Mouse (Mus musculus): ENCODE measurements around the gene Mthfd1. TPM values are rescaled to one million over a fixed set of nuclear protein-coding genes. Genes with fewer than 3 reads are reported as not detected.

The Mthfd1 gene
- total and polyA plus RNA-seq, 3 experiments = 208 to 231 TPM; not detected in 1

- Histone ChIP-seq H3K9ac (ENCODE audit: control insufficient read depth, low read depth, low read length, poor library complexity, severe bottlenecking) (peak overlapping the region; percentile 76), H3K27me3 (ENCODE audit: control insufficient read depth in 1 of 2, insufficient read depth in 2 of 2, low read length in 2 of 2) (no peaks in the 10 kb centered on the region), H3K79me2 (ENCODE audit: control insufficient read depth, insufficient read depth, low read length, poor library complexity) (peaks cover 30% of the 10 kb centered on the region), H3K27ac (ENCODE audit: control insufficient read depth, low read depth, low read length) (peak overlapping the region; percentile 86), H3K4me1 (ENCODE audit: control insufficient read depth in 1 of 2, insufficient read depth in 2 of 2, low read length in 2 of 2) (peaks cover 5 to 16% of the 10 kb centered on the region in 2 experiments; a peak in 3 of 4 replicates), H3K4me3 (ENCODE audit: control insufficient read depth in 1 of 2, insufficient read depth in 1 of 2, low read depth in 2 of 2, low read length in 2 of 2) (peak overlapping the region; percentile 65 to 85), H3K9me3 (replicated peaks; ENCODE audit: insufficient read depth, low read length) (no peaks in the 10 kb centered on the region), H3K36me3 (ENCODE audit: control insufficient read depth in 1 of 2, insufficient read depth in 2 of 2, low read length in 2 of 2) (peaks cover 1 to 21% of the 10 kb centered on the region in 2 experiments; a peak in 3 of 4 replicates)
- TF ChIP-seq ELF1 (IDR thresholded peaks at IDR 0.05; ENCODE audit: low read depth, low read length) = no peak
- no peak for TF ChIP-seq MYB (IDR thresholded peaks at IDR 0.05; ENCODE audit: low read depth, low read length)
- peak; percentile 12; the same call in 1 of the 2 replicates for TF ChIP-seq SIN3A (IDR thresholded peaks at IDR 0.05; ENCODE audit: low read length)
- TF ChIP-seq CTCF (IDR thresholded peaks at IDR 0.05 in 2 of 3, conservative IDR thresholded peaks at IDR 0.05 in 1 of 3; ENCODE audit: control insufficient read depth in 1 of 3, insufficient read depth in 1 of 3, low read depth in 2 of 3, low read length in 3 of 3, poor library complexity in 1 of 3, severe bottlenecking in 1 of 3) = no peak
- peak; percentile 48 for DNase-seq (ENCODE audit: low read depth, low spot score)
Measured at GRCm38 (mm10) chr12:76253591-76253990, 1.5 kb upstream of the Mthfd1 start.

- no peaks in the 10 kb centered on the region for H3K27me3 ChIP-seq (ENCODE audit: control insufficient read depth in 1 of 2, insufficient read depth in 2 of 2, low read length in 2 of 2)
- peak overlapping the region; percentile 76 for H3K9ac ChIP-seq (ENCODE audit: control insufficient read depth, low read depth, low read length, poor library complexity, severe bottlenecking)
- H3K9me3 ChIP-seq (replicated peaks; ENCODE audit: insufficient read depth, low read length) = no peaks in the 10 kb centered on the region
- H3K4me1 ChIP-seq (ENCODE audit: control insufficient read depth in 1 of 2, insufficient read depth in 2 of 2, low read length in 2 of 2) = peaks cover 9 to 17% of the 10 kb centered on the region in 2 experiments
- peak overlapping the region; percentile 65 to 85 for H3K4me3 ChIP-seq (ENCODE audit: control insufficient read depth in 1 of 2, insufficient read depth in 1 of 2, low read depth in 2 of 2, low read length in 2 of 2)
- peak; percentile 48 for DNase-seq (ENCODE audit: low read depth, low spot score)
- peaks cover 34% of the 10 kb centered on the region for H3K79me2 ChIP-seq (ENCODE audit: control insufficient read depth, insufficient read depth, low read length, poor library complexity)
- peak overlapping the region; percentile 86 for H3K27ac ChIP-seq (ENCODE audit: control insufficient read depth, low read depth, low read length)
- peaks cover 2 to 25% of the 10 kb centered on the region in 2 experiments; a peak in 3 of 4 replicates for H3K36me3 ChIP-seq (ENCODE audit: control insufficient read depth in 1 of 2, insufficient read depth in 2 of 2, low read length in 2 of 2)
- TF ChIP-seq MEF2A (IDR thresholded peaks at IDR 0.05; ENCODE audit: extremely low read depth, insufficient replicate concordance, low read depth, low read length, poor library complexity, severe bottlenecking) (no peak), USF1 (IDR thresholded peaks at IDR 0.05; ENCODE audit: low read depth, low read length) (no peak), BHLHE40 (IDR thresholded peaks at IDR 0.05; ENCODE audit: borderline replicate concordance, low read depth, low read length) (no peak), ZC3H11A (IDR thresholded peaks at IDR 0.05; ENCODE audit: low read depth, low read length) (no peak), MAX (IDR thresholded peaks at IDR 0.05; ENCODE audit: low read length) (no peak), USF2 (IDR thresholded peaks at IDR 0.05; ENCODE audit: borderline replicate concordance in 1 of 2, insufficient read depth in 1 of 2, low read depth in 1 of 2, low read length in 2 of 2) (no peak), HCFC1 (IDR thresholded peaks at IDR 0.05; ENCODE audit: low read depth, low read length) (no peak), MAZ (IDR thresholded peaks at IDR 0.05; ENCODE audit: low read depth, low read length) (no peak), ETS1 (IDR thresholded peaks at IDR 0.05; ENCODE audit: low read depth, low read length) (no peak), MYB (IDR thresholded peaks at IDR 0.05; ENCODE audit: low read depth, low read length) (no peak), POLR2AphosphoS2 (IDR thresholded peaks at IDR 0.05; ENCODE audit: low read length) (no peak), KAT2A (conservative IDR thresholded peaks at IDR 0.05; ENCODE audit: low read depth, low read length) (no peak), MAFK (IDR thresholded peaks at IDR 0.05; ENCODE audit: borderline replicate concordance, low read depth, low read length) (no peak), MYC (IDR thresholded peaks at IDR 0.05; ENCODE audit: low read depth, low read length) (no peak), JUND (IDR thresholded peaks at IDR 0.05; ENCODE audit: low read depth, low read length) (no peak), SIN3A (IDR thresholded peaks at IDR 0.05; ENCODE audit: low read length) (no peak), E2F4 (IDR thresholded peaks at IDR 0.05; ENCODE audit: borderline replicate concordance, low read depth, low read length) (no peak)
Measured at GRCm38 (mm10) chr12:76253991-76254390, 1.1 kb upstream of the Mthfd1 start.

All from MEL (cell line).